ENCODE assay signal across 9 mouse cellular contexts in genomic region chr11:34010133-34010858, GRCm38 (mm10). TPM values are rescaled to one million over a fixed set of nuclear protein-coding genes. Genes with fewer than 3 reads are reported as not detected.
DNase-seq lines count a peak whose midpoint lies in the region; ATAC-seq and TF ChIP-seq lines count a peak whose summit lies in the region.
"Had no signal": no experiment of that assay in that cellular context is flagged by ENCODE, and none has a peak within 500 bp of the region (broad histone marks: within the 10 kb centered on the region; RNA-seq: fewer than 3 reads in every experiment).

No protein-coding gene starts in this region.

- no peaks in the 10 kb centered on the region for H3K79me2 ChIP-seq in CH12.LX (replicated peaks; ENCODE audit: control insufficient read depth, extremely low read depth, insufficient read depth, poor library complexity, severe bottlenecking)

- 0 out of 2 replicates have a peak, but pooled peaks have one; percentile 41 for ATAC-seq in embryonic facial prominence, embryonic 14.5 days (ENCODE audit: low read depth)
- peak; percentile 44 for ATAC-seq in intestine, embryonic 16.5 days
- peak; percentile 57 for ATAC-seq in megakaryocyte progenitor cell, adult 5-6 weeks (replicated peaks; ENCODE audit: poor library complexity)

- H3K9ac ChIP-seq in embryonic facial prominence, embryonic 14.5 days (ENCODE audit: low read depth, low read length), result no peak overlapping the region
- peak overlapping the region; percentile 60 for H3K9ac ChIP-seq in CH12.LX (ENCODE audit: insufficient read depth, low read depth)
- H3K9ac ChIP-seq in intestine, embryonic 16.5 days (ENCODE audit: low read depth, low read length), result no peak overlapping the region
- H3K9ac ChIP-seq: midbrain, embryonic 12.5 days had no signal

- no peaks in the 10 kb centered on the region for H3K27me3 ChIP-seq in embryonic facial prominence, embryonic 14.5 days (replicated peaks; ENCODE audit: control insufficient read depth, insufficient read depth, low read length)
- no peaks in the 10 kb centered on the region for H3K27me3 ChIP-seq in embryonic facial prominence, embryonic 10.5 days (replicated peaks; ENCODE audit: low read depth, poor library complexity, severe bottlenecking)
- no peaks in the 10 kb centered on the region for H3K27me3 ChIP-seq in CH12.LX (replicated peaks)
- no peaks in the 10 kb centered on the region for H3K27me3 ChIP-seq in intestine, embryonic 16.5 days (replicated peaks; ENCODE audit: control insufficient read depth, insufficient read depth, low read length)
- H3K27me3 ChIP-seq: midbrain, embryonic 12.5 days had no signal

- H3K4me1 ChIP-seq in embryonic facial prominence, embryonic 14.5 days (ENCODE audit: control insufficient read depth, insufficient read depth, low read length), result peaks cover 9% of the 10 kb centered on the region
- peaks cover 8% of the 10 kb centered on the region for H3K4me1 ChIP-seq in embryonic facial prominence, embryonic 10.5 days
- H3K4me1 ChIP-seq in CH12.LX (ENCODE audit: control insufficient read depth in 1 of 2, insufficient read depth in 2 of 2), result peaks cover 25 to 45% of the 10 kb centered on the region in 2 experiments
- 0 out of 2 replicates have a peak, but pooled peaks cover 5% of the 10 kb centered on the region for H3K4me1 ChIP-seq in intestine, embryonic 16.5 days (ENCODE audit: control insufficient read depth, insufficient read depth, low read length)
- H3K4me1 ChIP-seq: midbrain, embryonic 12.5 days had no signal

- H3K4me2 ChIP-seq in embryonic facial prominence, embryonic 14.5 days (ENCODE audit: low read depth, low read length), result no peak overlapping the region
- H3K4me2 ChIP-seq in CH12.LX (ENCODE audit: insufficient read depth, low read depth, poor library complexity, severe bottlenecking), result peak overlapping the region; percentile 52
- H3K4me2 ChIP-seq in intestine, embryonic 16.5 days (ENCODE audit: low read depth, low read length), result no peak overlapping the region
- H3K4me2 ChIP-seq: midbrain, embryonic 12.5 days had no signal

- DNase-seq in embryonic facial prominence, embryonic 14.5 days (ENCODE audit: low spot score), result no peak
- no peak for DNase-seq in embryonic facial prominence, embryonic 10.5 days (ENCODE audit: low spot score)
- DNase-seq in CH12.LX (ENCODE audit: extremely low read depth), result peak; percentile 87
- DNase-seq in right cerebral cortex, postnatal 10 days (ENCODE audit: low spot score in 2 of 2), result no peak
- DNase-seq in cerebellum, postnatal 4 days (ENCODE audit: low spot score in 2 of 2), result no peak
- DNase-seq in c-Kit-positive CD71-positive TER-119-positive erythroid progenitor cells, embryonic 14.5 days (ENCODE audit: low spot score), result no peak

- no peak overlapping the region for H3K4me3 ChIP-seq in embryonic facial prominence, embryonic 14.5 days (ENCODE audit: low read depth, low read length)
- no peak overlapping the region for H3K4me3 ChIP-seq in embryonic facial prominence, embryonic 10.5 days
- peak overlapping the region in 2 of 3 experiments; percentile 12 to 39 for H3K4me3 ChIP-seq in CH12.LX (replicated peaks in 1 of 3; ENCODE audit: low read depth in 2 of 3, low read length in 2 of 3, poor library complexity in 1 of 3)
- H3K4me3 ChIP-seq in intestine, embryonic 16.5 days (ENCODE audit: low read length), result no peak overlapping the region
- H3K4me3 ChIP-seq: midbrain, embryonic 12.5 days had no signal

- TF ChIP-seq EP300 in CH12.LX (IDR thresholded peaks at IDR 0.05; ENCODE audit: low read length), result no peak

- H3K9me3 ChIP-seq in embryonic facial prominence, embryonic 14.5 days (ENCODE audit: control insufficient read depth, low read length), result no peaks in the 10 kb centered on the region
- no peaks in the 10 kb centered on the region for H3K9me3 ChIP-seq in embryonic facial prominence, embryonic 10.5 days
- peaks cover 5% of the 10 kb centered on the region for H3K9me3 ChIP-seq in CH12.LX (replicated peaks; ENCODE audit: low read length)
- H3K9me3 ChIP-seq in intestine, embryonic 16.5 days (ENCODE audit: control insufficient read depth, low read length), result no peaks in the 10 kb centered on the region
- H3K9me3 ChIP-seq: midbrain, embryonic 12.5 days had no signal

- WGBS in embryonic facial prominence, embryonic 14.5 days, result 68% methylated on average over 7 of the region's 7 CpGs
- WGBS in embryonic facial prominence, embryonic 10.5 days, result 79% methylated on average over 7 of the region's 7 CpGs
- WGBS in intestine, embryonic 16.5 days, result 74% methylated on average over 7 of the region's 7 CpGs

- TF ChIP-seq CTCF in CH12.LX (conservative IDR thresholded peaks at IDR 0.05 in 1 of 2, IDR thresholded peaks at IDR 0.05 in 1 of 2; ENCODE audit: low read depth in 2 of 2, low read length in 2 of 2), result no peak

- dilution Hi-C loops in CH12.LX (cut with MboI; ENCODE audit: extremely low pct_ligation_motif_present, extremely low pct_unique_long_range_greater_than_20kb, low sequenced_read_pairs), result no loop called here

- 0 out of 2 replicates have a peak overlapping the region, but pooled peaks have one; percentile 5 for H3K27ac ChIP-seq in embryonic facial prominence, embryonic 14.5 days (replicated peaks; ENCODE audit: low read depth, low read length)
- no peak overlapping the region for H3K27ac ChIP-seq in embryonic facial prominence, embryonic 10.5 days (replicated peaks)
- peak overlapping the region; percentile 99 for H3K27ac ChIP-seq in CH12.LX (ENCODE audit: insufficient read depth, low read depth)
- peak overlapping the region; percentile 74 for H3K27ac ChIP-seq in intestine, embryonic 16.5 days (ENCODE audit: low read length)
- H3K27ac ChIP-seq: midbrain, embryonic 12.5 days had no signal

- no peaks in the 10 kb centered on the region for H3K36me3 ChIP-seq in embryonic facial prominence, embryonic 14.5 days (ENCODE audit: control insufficient read depth, insufficient read depth, low read length)
- no peaks in the 10 kb centered on the region for H3K36me3 ChIP-seq in embryonic facial prominence, embryonic 10.5 days (replicated peaks)
- no peaks in the 10 kb centered on the region for H3K36me3 ChIP-seq in CH12.LX (replicated peaks in 1 of 2; ENCODE audit: control insufficient read depth in 1 of 2, insufficient read depth in 1 of 2, low read length in 1 of 2)
- no peaks in the 10 kb centered on the region for H3K36me3 ChIP-seq in intestine, embryonic 16.5 days (ENCODE audit: control insufficient read depth, insufficient read depth, low read length)
- H3K36me3 ChIP-seq: midbrain, embryonic 12.5 days had no signal

- TF ChIP-seq POLR2A in CH12.LX (IDR thresholded peaks at IDR 0.05; ENCODE audit: low read depth, low read length), result peak; percentile 61

- TF ChIP-seq RAD21 in CH12.LX (IDR thresholded peaks at IDR 0.05; ENCODE audit: low read depth, low read length), result no peak

- in situ Hi-C loops in CH12.LX (cut with MboI; ENCODE audit: low pct_ligation_motif_present, low pct_unique_long_range_greater_than_20kb, low sequenced_read_pairs), result no loop called here

TF ChIP-seq in CH12.LX, 34 proteins besides CTCF, POLR2A, EP300 and RAD21 (continues in another document):
- TF ChIP-seq CHD2 (IDR thresholded peaks at IDR 0.05; ENCODE audit: low read length) (0 out of 2 replicates have a peak, but pooled peaks have one; percentile 39), IRF4 (IDR thresholded peaks at IDR 0.05; ENCODE audit: low read depth, low read length) (no peak; the same call in 1 of the 2 replicates), ZMIZ1 (IDR thresholded peaks at IDR 0.05; ENCODE audit: low read depth, low read length) (peak; percentile 14; the same call in 1 of the 2 replicates), ZKSCAN1 (IDR thresholded peaks at IDR 0.05; ENCODE audit: borderline replicate concordance, low read depth, low read length) (no peak), RCOR1 (conservative IDR thresholded peaks at IDR 0.05; ENCODE audit: low read depth, low read length) (no peak), E2F4 (IDR thresholded peaks at IDR 0.05; ENCODE audit: insufficient replicate concordance, low read depth, low read length) (no peak), BHLHE40 (IDR thresholded peaks at IDR 0.05; ENCODE audit: low read depth, low read length) (0 out of 2 replicates have a peak, but pooled peaks have one; percentile 21), POLR2AphosphoS2 (IDR thresholded peaks at IDR 0.05; ENCODE audit: low read depth, low read length) (no peak), ELF1 (IDR thresholded peaks at IDR 0.05; ENCODE audit: low read depth, low read length) (0 out of 2 replicates have a peak, but pooled peaks have one; percentile 41)

RNA-seq across cellular contexts. Expression of gene Kcnip1, which starts 17.3 kb away (rescaled TPM):
- 5.0 and 7.2 TPM in 2 replicates for polyA plus RNA-seq in embryonic facial prominence, embryonic 14.5 days (2014; fragmentation: Nextera tagmentation; extraction: Ambion mirVana)
- polyA plus RNA-seq in embryonic facial prominence, embryonic 10.5 days (2016; fragmentation: Nextera tagmentation; extraction: Ambion mirVana), result 1.5 and 2.0 TPM in 2 replicates
- total RNA-seq in CH12.LX (2012; rRNA removed) (0.04 TPM in 2 replicates), CH12.LX (2014; rRNA removed) (0.14 TPM in 1 of 2 replicates, not detected in the other)
- polyA plus RNA-seq in CH12.LX (2012; ENCODE audit: insufficient read length, low read depth), result 0.17 TPM in 1 of 2 replicates, not detected in the other
- polyA plus RNA-seq in intestine, embryonic 16.5 days (2015; fragmentation: Nextera tagmentation; extraction: Ambion mirVana), result 6.6 and 8.9 TPM in 2 replicates
- total RNA-seq in megakaryocyte progenitor cell, adult 5-6 weeks (2015), result not detected in 2 replicates
- total RNA-seq in megakaryocyte progenitor cell, adult 5-6 weeks (2017), result not detected in 2 replicates

RNA-seq across cellular contexts. Expression of gene Lcp2, which starts 36.4 kb away (rescaled TPM):
- 4.9 and 6.4 TPM in 2 replicates for polyA plus RNA-seq in embryonic facial prominence, embryonic 14.5 days (2014; fragmentation: Nextera tagmentation; extraction: Ambion mirVana)
- 1.4 and 1.5 TPM in 2 replicates for polyA plus RNA-seq in embryonic facial prominence, embryonic 10.5 days (2016; fragmentation: Nextera tagmentation; extraction: Ambion mirVana)
- 18.3 and 19.4 TPM in 2 replicates for total RNA-seq in CH12.LX (2012; rRNA removed)
- total RNA-seq in CH12.LX (2014; rRNA removed), result 5.9 and 24.0 TPM in 2 replicates
- 18.7 and 20.1 TPM in 2 replicates for polyA plus RNA-seq in CH12.LX (2012; ENCODE audit: insufficient read length, low read depth)
- 3.1 and 4.1 TPM in 2 replicates for polyA plus RNA-seq in intestine, embryonic 16.5 days (2015; fragmentation: Nextera tagmentation; extraction: Ambion mirVana)
- 67.6 and 73.6 TPM in 2 replicates for total RNA-seq in megakaryocyte progenitor cell, adult 5-6 weeks (2015)
- 26.1 and 29.5 TPM in 2 replicates for total RNA-seq in megakaryocyte progenitor cell, adult 5-6 weeks (2017)

RNA-seq across cellular contexts. Expression of gene Kcnmb1, which starts 47.5 kb away (rescaled TPM):
- polyA plus RNA-seq in embryonic facial prominence, embryonic 14.5 days (2014; fragmentation: Nextera tagmentation; extraction: Ambion mirVana), result 0.09 and 0.22 TPM in 2 replicates
- 0.09 and 0.13 TPM in 2 replicates for polyA plus RNA-seq in embryonic facial prominence, embryonic 10.5 days (2016; fragmentation: Nextera tagmentation; extraction: Ambion mirVana)
- 0.04 TPM in 1 of 2 replicates, not detected in the other for total RNA-seq in CH12.LX (2012; rRNA removed)
- total RNA-seq in CH12.LX (2014; rRNA removed), result 0.09 TPM in 1 of 2 replicates, not detected in the other
- 0.33 and 0.49 TPM in 2 replicates for polyA plus RNA-seq in CH12.LX (2012; ENCODE audit: insufficient read length, low read depth)
- 1.9 and 2.1 TPM in 2 replicates for polyA plus RNA-seq in intestine, embryonic 16.5 days (2015; fragmentation: Nextera tagmentation; extraction: Ambion mirVana)
- not detected in 2 replicates for total RNA-seq in megakaryocyte progenitor cell, adult 5-6 weeks (2015)
- total RNA-seq in megakaryocyte progenitor cell, adult 5-6 weeks (2017), result not detected in 2 replicates

Comparison
In these comparisons a context has a peak if more than half of its experiments do, and no peak if none do; other contexts are left out.
1. H3K4me3 ChIP-seq: peak in CH12.LX (2 of 3); none in embryonic facial prominence, embryonic 14.5 days (single experiment), embryonic facial prominence, embryonic 10.5 days (single experiment) and intestine, embryonic 16.5 days (single experiment).
2. Peak in every context shown above with its lines, with median percentiles within 50 percentile points of each other: ATAC-seq.